Mouse (Mus musculus): Measurements from ENCODE around the gene Naa16.

DNA sequence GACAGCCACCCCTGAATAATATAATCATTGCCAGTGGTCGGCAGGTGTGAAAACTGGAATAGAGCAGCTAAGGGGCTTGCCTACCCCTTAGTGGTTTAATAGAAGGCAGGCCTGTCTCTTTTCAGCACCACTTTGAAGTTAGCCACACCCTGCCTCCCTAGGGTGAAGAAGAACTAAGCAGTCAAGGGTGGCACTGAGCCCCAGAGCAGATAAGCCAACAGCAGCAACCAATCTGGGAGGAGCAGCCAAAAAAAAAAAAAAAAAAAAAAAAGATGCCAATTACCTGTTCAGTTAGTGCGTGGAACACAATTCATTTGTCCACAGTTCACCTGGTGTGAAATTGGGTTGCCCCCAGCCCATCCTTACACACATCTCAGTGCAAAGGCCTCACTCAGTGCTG is 87.4 kb downstream of the Naa16 start:
- TF ChIP-seq CTCF (IDR thresholded peaks at IDR 0.05; ENCODE audit: low read depth, low read length) (no peak), POLR2A (IDR thresholded peaks at IDR 0.05; ENCODE audit: borderline replicate concordance, low read depth, low read length) (no peak)

All from bone marrow macrophage, adult 2 months (primary cell).